Mouse (Mus musculus) hindbrain, embryonic 16.5 days (tissue): ENCODE measurements around the gene Srsf2. TPM values are rescaled to one million over a fixed set of nuclear protein-coding genes. Genes with fewer than 3 reads are reported as not detected.
A peak's percentile ranks its signal among the peaks of the same experiment; 100 is the strongest.

Experiments used
- ATAC-seq: fragments of 200-750 bp; cut with Nextera tagmentation; 2 replicates; pipeline ENCODE4 v1.8.0; 2017; ENCODE audit warnings: moderate TSS enrichment, moderate library complexity
- H3K27ac ChIP-seq: fragments of 300-500 bp; sonication (generic); 2 replicates; pipeline ENCODE4 v1.5.1; 2014; ENCODE audit warnings: low read depth, mild to moderate bottlenecking, control low read depth, low read length, moderate library complexity
- H3K27me3 ChIP-seq: fragments of 300-500 bp; sonication (generic); replicated peaks from 2 replicates; pipeline ENCODE4 v1.6.1; 2014; ENCODE audit warnings: low read length; ENCODE audit not compliant: control insufficient read depth, insufficient read depth
- H3K36me3 ChIP-seq: fragments of 300-500 bp; sonication (generic); 2 replicates; pipeline ENCODE4 v1.6.1; 2014; ENCODE audit warnings: mild to moderate bottlenecking, low read length, moderate library complexity, mixed read lengths; ENCODE audit not compliant: control insufficient read depth, insufficient read depth
- H3K4me1 ChIP-seq: fragments of 300-500 bp; sonication (generic); 2 replicates; pipeline ENCODE4 v1.6.1; 2014; ENCODE audit warnings: low read depth, low read length; ENCODE audit not compliant: control insufficient read depth, insufficient read depth
- H3K4me2 ChIP-seq: fragments of 300-500 bp; sonication (generic); 2 replicates; pipeline ENCODE4 v1.6.1; 2014; ENCODE audit warnings: mild to moderate bottlenecking, low read length, control low read depth, moderate library complexity
- H3K4me3 ChIP-seq: fragments of 300-500 bp; sonication (generic); 2 replicates; pipeline ENCODE4 v1.5.1; 2014; ENCODE audit warnings: mild to moderate bottlenecking, low read length, control low read depth, moderate library complexity
- H3K9ac ChIP-seq: fragments of 300-500 bp; sonication (generic); 2 replicates; pipeline ENCODE4 v1.6.1; 2014; ENCODE audit warnings: low read depth, mild to moderate bottlenecking, control low read depth, low read length, moderate library complexity
- H3K9me3 ChIP-seq: fragments of 300-500 bp; sonication (generic); 2 replicates; pipeline ENCODE4 v1.6.1; 2014; ENCODE audit warnings: mild to moderate bottlenecking, low read length, moderate library complexity; ENCODE audit not compliant: control insufficient read depth
- WGBS: fragments of 180-500 bp; shearing (Covaris S2); extraction: QIAGEN DNeasy Blood & Tissue Kit; methylation state at CpG from one replicate; pipeline ENCODE4 v1.1.7; 2014; 5-methylcytosine and 5-hydroxymethylcytosine counted together
- polyA plus RNA-seq: library from polyadenylated mRNA; unstranded; fragments of >200 nt; fragmentation: Nextera tagmentation; extraction: Ambion mirVana; gene quantifications from 2 replicates; pipeline ENCODE4 v1.2.1, GENCODE M21; 2015

Srsf2 gene
- polyA plus RNA-seq, 1 experiment from 2014 or later, result 469 TPM

DNA sequence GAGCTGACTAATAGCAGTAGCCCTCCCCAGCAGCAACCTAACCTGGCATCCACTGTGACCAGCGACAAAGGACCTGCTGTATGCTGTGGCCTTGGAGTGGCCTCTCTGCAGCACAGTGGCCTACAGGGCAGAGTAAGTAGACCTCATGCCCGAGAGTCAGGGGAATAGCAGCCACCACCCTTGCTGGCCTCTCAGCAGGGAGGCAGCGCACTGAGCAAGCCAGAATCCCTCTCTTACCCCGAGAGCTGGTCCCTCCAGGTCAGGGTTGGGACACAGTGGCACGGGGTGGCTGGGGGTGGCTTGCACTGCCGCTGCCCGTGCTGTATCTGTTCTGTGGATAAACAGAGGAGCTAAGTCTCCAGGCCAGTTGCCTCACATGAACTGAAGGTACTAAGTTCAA lies 13.3 kb downstream of the Srsf2 start:
- H3K36me3 ChIP-seq, result peaks cover 37% of the 10 kb centered on the region
- no peak overlapping the region for H3K4me3 ChIP-seq
- no peak for ATAC-seq
- WGBS, result 75% methylated on average over 7 of the region's 7 CpGs
- H3K9me3 ChIP-seq, result no peaks in the 10 kb centered on the region
- peaks cover 32% of the 10 kb centered on the region for H3K4me1 ChIP-seq
- H3K9ac ChIP-seq, result peak overlapping the region; percentile 23; the same call in 1 of the 2 replicates
- no peak overlapping the region; the same call in 1 of the 2 replicates for H3K4me2 ChIP-seq
- no peaks in the 10 kb centered on the region for H3K27me3 ChIP-seq
- no peak overlapping the region for H3K27ac ChIP-seq

DNA sequence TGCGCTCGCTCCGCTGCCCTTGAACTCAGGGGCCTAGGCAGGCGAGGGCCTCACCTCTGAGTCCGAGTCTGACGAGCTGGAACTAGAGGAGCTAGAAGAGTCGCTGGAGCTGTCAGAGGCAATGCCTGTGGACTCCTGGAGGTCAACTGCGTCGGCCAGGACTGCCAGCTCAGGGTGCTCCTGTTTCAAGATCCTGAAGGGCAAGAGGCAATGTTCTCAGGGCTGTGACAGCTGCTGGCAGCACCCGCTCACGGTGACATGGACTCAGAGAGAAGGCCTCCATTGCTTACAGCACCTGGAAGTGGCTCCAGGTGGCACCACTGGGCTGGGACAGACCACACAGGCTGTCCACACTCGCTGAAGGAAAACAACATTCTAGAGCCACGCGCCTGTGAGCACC lies 14.0 kb downstream of the Srsf2 start:
- WGBS, result 86% methylated on average over 14 of the region's 14 CpGs
- Histone ChIP-seq H3K36me3 (peaks cover 42% of the 10 kb centered on the region), H3K27me3 (no peaks in the 10 kb centered on the region), H3K4me2 (no peak overlapping the region), H3K4me3 (no peak overlapping the region), H3K4me1 (peaks cover 27% of the 10 kb centered on the region), H3K27ac (no peak overlapping the region), H3K9me3 (no peaks in the 10 kb centered on the region), H3K9ac (no peak overlapping the region)
- no peak for ATAC-seq

DNA sequence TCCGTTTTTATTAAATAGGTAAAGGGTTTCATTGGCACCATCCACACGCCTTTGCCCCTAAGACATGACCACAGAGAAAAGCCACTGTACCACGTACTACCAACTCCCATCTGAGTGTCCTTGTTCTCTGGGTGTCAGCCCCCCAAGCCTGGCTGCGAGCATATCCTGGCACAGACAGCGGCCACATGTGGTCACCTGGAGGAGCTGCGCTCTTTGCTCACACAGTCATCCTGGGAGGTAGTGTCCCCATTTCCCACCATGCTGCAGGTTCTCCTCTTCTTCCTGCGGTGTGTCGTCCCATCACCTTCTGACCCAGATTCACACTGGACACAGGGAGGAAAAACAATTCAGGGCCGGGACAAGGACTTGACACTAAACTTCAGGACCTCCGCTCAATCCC lies 15.5 kb downstream of the Srsf2 start:
- ATAC-seq, result no peak
- Histone ChIP-seq H3K4me1 (peaks cover 27% of the 10 kb centered on the region), H3K4me3 (no peak overlapping the region), H3K9ac (no peak overlapping the region), H3K27ac (no peak overlapping the region), H3K4me2 (no peak overlapping the region), H3K27me3 (no peaks in the 10 kb centered on the region), H3K36me3 (peaks cover 49% of the 10 kb centered on the region), H3K9me3 (no peaks in the 10 kb centered on the region)
- WGBS, result 96% methylated on average over 10 of the region's 10 CpGs

DNA sequence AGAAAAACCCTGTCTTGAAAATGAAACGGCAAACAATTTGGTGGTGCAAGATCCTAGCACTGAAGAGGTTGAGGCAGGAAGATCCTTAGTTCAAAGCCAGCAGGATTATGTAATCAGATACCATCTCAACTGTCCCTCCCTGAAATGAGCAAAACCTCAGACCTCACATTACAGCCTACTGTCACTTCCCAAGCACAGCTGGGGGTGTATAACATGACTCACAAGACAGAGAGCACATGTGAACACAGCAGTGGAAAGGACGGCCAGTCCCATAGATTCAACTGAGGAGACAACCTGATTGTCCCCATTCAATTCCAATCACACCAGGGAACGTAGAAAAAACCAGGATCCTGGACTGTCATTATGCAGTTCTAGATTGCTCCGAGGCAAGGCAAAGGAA lies 16.6 kb downstream of the Srsf2 start:
- H3K27ac ChIP-seq, result no peak overlapping the region
- H3K9me3 ChIP-seq, result no peaks in the 10 kb centered on the region
- H3K36me3 ChIP-seq, result peaks cover 50% of the 10 kb centered on the region
- peaks cover 18% of the 10 kb centered on the region for H3K4me1 ChIP-seq
- H3K4me3 ChIP-seq, result no peak overlapping the region
- no peak for ATAC-seq
- H3K9ac ChIP-seq, result no peak overlapping the region
- H3K4me2 ChIP-seq, result no peak overlapping the region
- H3K27me3 ChIP-seq, result no peaks in the 10 kb centered on the region
- 92% methylated on average over 4 of the region's 4 CpGs for WGBS

DNA sequence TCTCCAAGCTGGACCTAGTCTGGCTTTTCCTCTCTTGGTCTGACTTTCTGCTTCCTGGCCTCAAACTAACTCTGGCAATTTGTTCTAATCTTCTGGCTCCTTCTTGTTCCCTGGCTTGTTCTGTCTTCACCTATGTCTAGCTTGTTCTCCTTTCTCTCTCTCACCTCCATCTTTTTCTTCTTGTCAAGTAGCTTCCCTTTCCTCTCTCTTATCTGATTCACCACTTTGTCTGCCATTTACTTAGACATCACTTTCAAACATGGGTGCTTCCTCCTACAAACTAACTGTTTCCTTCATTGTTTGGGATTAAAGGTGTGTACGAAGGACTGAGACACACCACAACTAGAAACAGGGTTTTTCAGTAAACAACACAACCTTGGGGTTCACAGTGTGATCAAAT lies 17.9 kb downstream of the Srsf2 start:
- Histone ChIP-seq H3K4me2 (no peak overlapping the region), H3K27ac (no peak overlapping the region), H3K27me3 (no peaks in the 10 kb centered on the region), H3K9ac (no peak overlapping the region), H3K4me1 (peaks cover 5% of the 10 kb centered on the region), H3K9me3 (no peaks in the 10 kb centered on the region), H3K36me3 (peaks cover 45% of the 10 kb centered on the region), H3K4me3 (no peak overlapping the region)
- no peak for ATAC-seq
- 97% methylated on average over 1 of the region's 1 CpGs for WGBS

DNA sequence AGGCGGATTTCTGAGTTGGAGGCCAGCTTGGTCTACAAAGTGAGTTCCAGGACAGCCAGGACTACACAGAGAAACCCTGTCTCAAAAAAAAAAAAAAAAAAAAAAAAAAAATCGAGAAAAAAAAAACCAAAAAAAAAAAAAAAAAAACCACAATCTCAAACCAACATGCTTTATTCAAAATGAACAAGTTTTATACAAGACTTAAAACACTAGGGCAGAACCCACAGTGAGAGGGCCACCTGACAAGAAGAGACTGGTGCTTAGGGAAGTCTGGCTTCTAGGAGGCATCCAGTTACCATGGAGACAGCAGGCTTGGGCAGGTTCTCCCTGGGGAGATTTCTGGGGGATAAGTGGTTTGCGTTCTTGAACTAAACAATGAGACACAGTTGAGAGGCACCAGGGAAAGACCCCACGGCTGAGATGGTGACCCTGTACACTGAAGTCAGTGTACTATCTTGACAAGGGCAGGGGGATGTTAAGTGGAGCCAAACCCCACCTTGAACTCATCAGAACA lies 20.7 kb downstream of the Srsf2 start:
- H3K4me3 ChIP-seq, result no peak overlapping the region
- H3K27me3 ChIP-seq, result no peaks in the 10 kb centered on the region
- no peak overlapping the region for H3K4me2 ChIP-seq
- 31% methylated on average over 4 of the region's 4 CpGs for WGBS
- no peak overlapping the region for H3K9ac ChIP-seq
- no peaks in the 10 kb centered on the region for H3K9me3 ChIP-seq
- ATAC-seq, result no peak
- H3K27ac ChIP-seq, result no peak overlapping the region
- peaks cover 8% of the 10 kb centered on the region for H3K4me1 ChIP-seq
- H3K36me3 ChIP-seq, result peaks cover 29% of the 10 kb centered on the region

DNA sequence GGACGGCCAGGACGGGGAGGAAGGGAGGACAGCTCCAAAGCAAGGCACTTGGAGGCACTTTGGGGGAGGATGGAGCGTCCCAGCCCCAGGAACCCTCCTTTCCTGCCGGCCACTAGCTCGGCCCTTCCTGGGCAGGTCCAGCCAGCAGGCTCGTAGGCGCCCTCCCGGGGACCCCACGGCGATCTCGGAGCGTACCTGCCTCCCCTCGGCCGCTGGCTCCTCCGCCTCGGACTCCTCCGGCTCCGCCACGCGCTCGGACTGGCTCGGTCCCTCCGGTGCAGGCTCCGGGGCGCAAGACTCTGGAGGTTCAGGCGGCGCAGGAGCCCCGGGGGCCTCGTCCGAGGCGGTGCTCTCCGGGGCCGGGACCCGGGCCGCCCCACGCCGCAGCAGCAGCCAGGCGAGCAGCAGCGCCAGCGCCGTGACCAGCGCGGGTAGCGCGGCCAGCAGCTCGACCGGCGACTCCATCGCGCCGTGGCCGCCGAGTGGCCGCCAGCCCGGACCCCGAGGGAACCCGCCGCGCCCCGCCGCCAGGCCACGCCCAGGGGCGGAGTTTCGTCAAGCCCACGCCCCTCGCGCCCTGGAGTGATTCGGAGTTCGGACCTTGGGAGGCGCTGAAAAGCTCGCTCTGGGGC lies 25.2 kb downstream of the Srsf2 start, which contains the start of gene Mxra7:
Gene Mxra7, minus strand, starts transcription at position 513 of the 632 bp plus-strand sequence.
- H3K27ac ChIP-seq, result peak within 1 kb of the TSS; percentile 79
- H3K4me1 ChIP-seq, result peaks cover 18% of the 10 kb centered on the region
- peak within 1 kb of the TSS; percentile 91 for H3K9ac ChIP-seq
- peak within 1 kb of the TSS; percentile 83 for H3K4me3 ChIP-seq
- no peaks in the 10 kb centered on the region for H3K9me3 ChIP-seq
- no peaks in the 10 kb centered on the region for H3K27me3 ChIP-seq
- peak; percentile 56 for ATAC-seq
- peaks cover 2% of the 10 kb centered on the region; the same call in 1 of the 2 replicates for H3K36me3 ChIP-seq
- peak within 1 kb of the TSS; percentile 85 for H3K4me2 ChIP-seq
- WGBS, result 0% methylated on average over 63 of the region's 71 CpGs

DNA sequence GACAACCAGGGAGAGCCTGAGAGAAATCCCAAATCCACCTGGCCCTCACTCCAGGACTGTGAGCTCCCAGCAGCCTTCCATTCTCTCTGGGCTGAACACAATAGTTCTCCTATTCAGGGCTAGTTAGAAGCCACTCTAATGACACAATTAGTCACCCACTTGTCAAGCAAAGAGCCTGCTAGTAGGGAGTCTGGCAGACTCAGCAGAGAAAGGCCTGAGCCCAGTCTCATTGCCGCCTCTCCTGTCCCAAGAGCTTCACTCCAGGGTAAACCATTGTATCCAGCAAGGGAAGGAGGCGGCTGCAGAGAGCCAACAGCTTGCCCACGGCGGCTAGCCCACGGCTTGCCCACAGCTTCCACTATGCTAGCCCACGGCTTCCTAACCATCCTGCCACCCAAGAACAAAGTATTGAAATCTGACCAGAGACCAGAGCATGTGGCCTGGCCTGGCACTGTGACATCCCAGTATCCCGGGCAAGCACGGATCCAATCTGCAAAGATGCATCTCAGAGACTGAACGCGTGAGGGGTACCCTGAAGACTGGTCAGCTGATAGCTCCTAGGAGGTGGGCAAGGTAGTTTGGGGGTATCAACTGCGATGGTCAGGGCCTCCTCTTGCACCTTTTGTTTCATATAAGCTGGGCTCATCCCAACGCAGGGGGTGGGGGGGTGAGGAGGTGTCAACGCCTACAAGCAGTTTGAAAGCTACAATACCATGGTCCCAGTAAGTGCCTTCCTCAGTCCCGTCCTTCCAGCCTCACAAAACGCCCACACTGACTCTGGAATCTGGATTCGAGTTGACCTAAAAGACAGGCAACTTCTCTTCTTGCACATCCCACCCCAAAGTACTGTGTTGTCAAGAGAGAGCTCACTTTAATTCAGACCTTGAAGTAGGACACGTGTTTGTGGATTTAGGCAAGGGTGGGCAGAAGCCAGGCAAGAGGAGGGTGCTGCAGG lies 26.1 kb downstream of the Srsf2 start:
- 6% methylated on average over 17 of the region's 17 CpGs for WGBS
- Histone ChIP-seq H3K4me2 (peak overlapping the region; percentile 85), H3K4me1 (peaks cover 18% of the 10 kb centered on the region), H3K9me3 (no peaks in the 10 kb centered on the region), H3K27me3 (no peaks in the 10 kb centered on the region), H3K9ac (peak overlapping the region; percentile 91), H3K4me3 (peak overlapping the region; percentile 83), H3K27ac (peak overlapping the region; percentile 79), H3K36me3 (no peaks in the 10 kb centered on the region)
- ATAC-seq, result peak; percentile 24; the same call in 1 of the 2 replicates

DNA sequence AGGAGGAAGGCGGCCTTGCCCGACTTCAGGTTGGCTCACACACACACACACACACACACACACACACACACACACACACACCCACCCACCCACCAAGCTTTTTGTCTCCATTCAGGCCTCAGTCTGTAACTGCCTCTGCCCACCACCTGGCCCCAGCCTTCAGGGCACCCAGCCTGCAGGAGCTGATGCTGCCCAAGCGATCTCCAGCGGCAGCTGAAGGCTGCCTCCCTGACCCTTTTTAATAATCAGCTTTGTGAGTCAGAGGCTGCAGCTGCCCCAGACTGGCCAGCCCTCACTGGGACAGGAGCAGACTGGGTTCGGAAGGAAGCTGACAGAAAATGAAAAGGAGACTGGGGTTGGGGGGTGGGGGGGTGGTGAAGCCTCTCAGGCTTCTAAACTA lies 27.7 kb downstream of the Srsf2 start:
- peaks cover 18% of the 10 kb centered on the region for H3K4me1 ChIP-seq
- whole genome bisulfite sequencing, result 30% methylated on average over 5 of the region's 5 CpGs
- no peaks in the 10 kb centered on the region for H3K36me3 ChIP-seq
- peak overlapping the region; percentile 8 for H3K4me2 ChIP-seq
- no peaks in the 10 kb centered on the region for H3K27me3 ChIP-seq
- no peak overlapping the region for H3K27ac ChIP-seq
- no peak overlapping the region for H3K4me3 ChIP-seq
- H3K9me3 ChIP-seq, result no peaks in the 10 kb centered on the region
- no peak for ATAC-seq
- no peak overlapping the region for H3K9ac ChIP-seq
